Mouse (Mus musculus): Measurements from ENCODE around the gene Ptges2. TPM values are rescaled to one million over a fixed set of nuclear protein-coding genes. Genes with fewer than 3 reads are reported as not detected.

Ptges2 gene
- total and polyA plus RNA-seq, 3 experiments = 6.8 to 13.8 (median 11.5) TPM

- TF ChIP-seq POLR2AphosphoS5 (IDR thresholded peaks at IDR 0.05; ENCODE audit: insufficient replicate concordance, low read depth, low read length) = no peak
- TF ChIP-seq GATA2 (IDR thresholded peaks at IDR 0.05; ENCODE audit: borderline replicate concordance, low read depth, low read length) = no peak
- no peak for TF ChIP-seq CTCF (IDR thresholded peaks at IDR 0.05; ENCODE audit: low read depth, low read length)
- TF ChIP-seq GATA1 (IDR thresholded peaks at IDR 0.05; ENCODE audit: borderline replicate concordance, low read length) = no peak
- no peak for TF ChIP-seq TAL1 (conservative IDR thresholded peaks at IDR 0.05; ENCODE audit: low read depth, low read length)
- ATAC-seq (ENCODE audit: extremely low read depth, insufficient number of reproducible peaks, low FRiP score, poor library complexity, severe bottlenecking) (no peak), DNase-seq (ENCODE audit: low spot score) (no peak)
- Histone ChIP-seq H3K27me3 (ENCODE audit: insufficient read depth, low read length) (peaks cover 37% of the 10 kb centered on the region), H3K4me3 (ENCODE audit: low read depth, low read length) (peak overlapping the region; percentile 79), H3K4me1 (ENCODE audit: insufficient read depth, low read depth, low read length) (peaks cover 32% of the 10 kb centered on the region), H3K9me3 (replicated peaks) (no peaks in the 10 kb centered on the region), H3K36me3 (replicated peaks) (peaks cover 43% of the 10 kb centered on the region)
Observed at GRCm38 (mm10) chr2:32381141-32381774, 14.4 kb upstream of the Ptges2 start.

- peak; percentile 89 for ATAC-seq (ENCODE audit: extremely low read depth, insufficient number of reproducible peaks, low FRiP score, poor library complexity, severe bottlenecking)
- peaks cover 32% of the 10 kb centered on the region for H3K4me1 ChIP-seq (ENCODE audit: insufficient read depth, low read depth, low read length)
- peaks cover 42% of the 10 kb centered on the region for H3K27me3 ChIP-seq (ENCODE audit: insufficient read depth, low read length)
- H3K9me3 ChIP-seq (replicated peaks) = no peaks in the 10 kb centered on the region
- peaks cover 38% of the 10 kb centered on the region for H3K36me3 ChIP-seq (replicated peaks)
- H3K4me3 ChIP-seq (ENCODE audit: low read depth, low read length) = peak within 1 kb of the TSS; percentile 79
- TF ChIP-seq POLR2AphosphoS5 (IDR thresholded peaks at IDR 0.05; ENCODE audit: insufficient replicate concordance, low read depth, low read length) = no peak
- TF ChIP-seq GATA2 (IDR thresholded peaks at IDR 0.05; ENCODE audit: borderline replicate concordance, low read depth, low read length) = no peak
- TF ChIP-seq GATA1 (IDR thresholded peaks at IDR 0.05; ENCODE audit: borderline replicate concordance, low read length) = no peak
- no peak for TF ChIP-seq TAL1 (conservative IDR thresholded peaks at IDR 0.05; ENCODE audit: low read depth, low read length)
- TF ChIP-seq CTCF (IDR thresholded peaks at IDR 0.05; ENCODE audit: low read depth, low read length) = no peak
- peak; percentile 93 for DNase-seq (ENCODE audit: low spot score)
Observed at GRCm38 (mm10) chr2:32381775-32382223, 13.9 kb upstream of the Ptges2 start, which contains the start of gene 1110008P14Rik. Gene 1110008P14Rik (minus strand): TSS chr2:32381938.

GRCm38 (mm10) chr2:32382689-32383088, 13.0 kb upstream of the Ptges2 start:
- Histone ChIP-seq H3K27me3 (ENCODE audit: insufficient read depth, low read length) (peaks cover 51% of the 10 kb centered on the region), H3K4me1 (ENCODE audit: insufficient read depth, low read depth, low read length) (peaks cover 32% of the 10 kb centered on the region), H3K36me3 (replicated peaks) (peaks cover 29% of the 10 kb centered on the region), H3K9me3 (replicated peaks) (no peaks in the 10 kb centered on the region), H3K4me3 (ENCODE audit: low read depth, low read length) (no peak overlapping the region)
- ATAC-seq (ENCODE audit: extremely low read depth, insufficient number of reproducible peaks, low FRiP score, poor library complexity, severe bottlenecking) = no peak
- TF ChIP-seq POLR2AphosphoS5 (IDR thresholded peaks at IDR 0.05; ENCODE audit: insufficient replicate concordance, low read depth, low read length) (no peak), GATA2 (IDR thresholded peaks at IDR 0.05; ENCODE audit: borderline replicate concordance, low read depth, low read length) (no peak), TAL1 (conservative IDR thresholded peaks at IDR 0.05; ENCODE audit: low read depth, low read length) (no peak), CTCF (IDR thresholded peaks at IDR 0.05; ENCODE audit: low read depth, low read length) (no peak), GATA1 (IDR thresholded peaks at IDR 0.05; ENCODE audit: borderline replicate concordance, low read length) (no peak)
- no peak for DNase-seq (ENCODE audit: low spot score)

- Histone ChIP-seq H3K4me1 (ENCODE audit: insufficient read depth, low read depth, low read length) (peaks cover 7% of the 10 kb centered on the region), H3K4me3 (ENCODE audit: low read depth, low read length) (no peak within 1 kb of the TSS), H3K9me3 (replicated peaks) (no peaks in the 10 kb centered on the region), H3K27me3 (ENCODE audit: insufficient read depth, low read length) (peaks cover 84% of the 10 kb centered on the region), H3K36me3 (replicated peaks) (no peaks in the 10 kb centered on the region)
- DNase-seq (ENCODE audit: low spot score) = no peak
- TF ChIP-seq CTCF (IDR thresholded peaks at IDR 0.05; ENCODE audit: low read depth, low read length) = no peak
- TF ChIP-seq TAL1 (conservative IDR thresholded peaks at IDR 0.05; ENCODE audit: low read depth, low read length) = no peak
- ATAC-seq (ENCODE audit: extremely low read depth, insufficient number of reproducible peaks, low FRiP score, poor library complexity, severe bottlenecking) = no peak
Observed at GRCm38 (mm10) chr2:32387706-32388490, 7.8 kb upstream of the Ptges2 start, which contains the start of gene Lcn2. Gene Lcn2 (minus strand): TSS chr2:32388252.

GRCm38 (mm10) chr2:32389157-32389556, 6.5 kb upstream of the Ptges2 start:
- Histone ChIP-seq H3K27me3 (ENCODE audit: insufficient read depth, low read length) (peaks cover 80% of the 10 kb centered on the region), H3K4me3 (ENCODE audit: low read depth, low read length) (no peak overlapping the region), H3K9me3 (replicated peaks) (0 out of 2 replicates have a peak, but pooled peaks cover 4% of the 10 kb centered on the region), H3K36me3 (replicated peaks) (no peaks in the 10 kb centered on the region), H3K4me1 (ENCODE audit: insufficient read depth, low read depth, low read length) (no peaks in the 10 kb centered on the region; the same call in none of the 2 replicates)
- DNase-seq (ENCODE audit: low spot score) (no peak), ATAC-seq (ENCODE audit: extremely low read depth, insufficient number of reproducible peaks, low FRiP score, poor library complexity, severe bottlenecking) (no peak)
- TF ChIP-seq POLR2AphosphoS5 (IDR thresholded peaks at IDR 0.05; ENCODE audit: insufficient replicate concordance, low read depth, low read length) (no peak), CTCF (IDR thresholded peaks at IDR 0.05; ENCODE audit: low read depth, low read length) (no peak), GATA1 (IDR thresholded peaks at IDR 0.05; ENCODE audit: borderline replicate concordance, low read length) (no peak), GATA2 (IDR thresholded peaks at IDR 0.05; ENCODE audit: borderline replicate concordance, low read depth, low read length) (no peak), TAL1 (conservative IDR thresholded peaks at IDR 0.05; ENCODE audit: low read depth, low read length) (no peak)

GRCm38 (mm10) chr2:32390871-32391270, 4.8 kb upstream of the Ptges2 start:
- Histone ChIP-seq H3K4me1 (ENCODE audit: insufficient read depth, low read depth, low read length) (peaks cover 11% of the 10 kb centered on the region), H3K36me3 (replicated peaks) (no peaks in the 10 kb centered on the region), H3K4me3 (ENCODE audit: low read depth, low read length) (no peak overlapping the region), H3K9me3 (replicated peaks) (0 out of 2 replicates have a peak, but pooled peaks cover 4% of the 10 kb centered on the region), H3K27me3 (ENCODE audit: insufficient read depth, low read length) (peaks cover 65% of the 10 kb centered on the region)
- no peak for TF ChIP-seq GATA2 (IDR thresholded peaks at IDR 0.05; ENCODE audit: borderline replicate concordance, low read depth, low read length)
- no peak for TF ChIP-seq GATA1 (IDR thresholded peaks at IDR 0.05; ENCODE audit: borderline replicate concordance, low read length)
- no peak for TF ChIP-seq TAL1 (conservative IDR thresholded peaks at IDR 0.05; ENCODE audit: low read depth, low read length)
- TF ChIP-seq CTCF (IDR thresholded peaks at IDR 0.05; ENCODE audit: low read depth, low read length) = no peak
- ATAC-seq (ENCODE audit: extremely low read depth, insufficient number of reproducible peaks, low FRiP score, poor library complexity, severe bottlenecking) (no peak), DNase-seq (ENCODE audit: low spot score) (no peak)
